Mouse (Mus musculus) adrenal gland, adult (tissue): ENCODE measurements around the gene Nrgn.

ENCODE experiments used
- DNase-seq, 2 experiments: peaks; one replicate each; pipeline ENCODE4 v3.0.0; 2022 to 2023; ENCODE audit warnings: low spot score in 1 of 2; ENCODE audit not compliant: inconsistent age in 2 of 2

Gene Nrgn

GRCm38 (mm10) chr9:37554838-37555748 is 2.4 kb upstream of the Nrgn start, which contains the start of gene Siae:
Gene Siae, plus strand, starts transcription at chr9:37555698.
- peak in 1 of 2 experiments; percentile 20 for DNase-seq

GRCm38 (mm10) chr9:37554279-37554678 is 1.6 kb upstream of the Nrgn start:
- DNase-seq = no peak

DNA sequence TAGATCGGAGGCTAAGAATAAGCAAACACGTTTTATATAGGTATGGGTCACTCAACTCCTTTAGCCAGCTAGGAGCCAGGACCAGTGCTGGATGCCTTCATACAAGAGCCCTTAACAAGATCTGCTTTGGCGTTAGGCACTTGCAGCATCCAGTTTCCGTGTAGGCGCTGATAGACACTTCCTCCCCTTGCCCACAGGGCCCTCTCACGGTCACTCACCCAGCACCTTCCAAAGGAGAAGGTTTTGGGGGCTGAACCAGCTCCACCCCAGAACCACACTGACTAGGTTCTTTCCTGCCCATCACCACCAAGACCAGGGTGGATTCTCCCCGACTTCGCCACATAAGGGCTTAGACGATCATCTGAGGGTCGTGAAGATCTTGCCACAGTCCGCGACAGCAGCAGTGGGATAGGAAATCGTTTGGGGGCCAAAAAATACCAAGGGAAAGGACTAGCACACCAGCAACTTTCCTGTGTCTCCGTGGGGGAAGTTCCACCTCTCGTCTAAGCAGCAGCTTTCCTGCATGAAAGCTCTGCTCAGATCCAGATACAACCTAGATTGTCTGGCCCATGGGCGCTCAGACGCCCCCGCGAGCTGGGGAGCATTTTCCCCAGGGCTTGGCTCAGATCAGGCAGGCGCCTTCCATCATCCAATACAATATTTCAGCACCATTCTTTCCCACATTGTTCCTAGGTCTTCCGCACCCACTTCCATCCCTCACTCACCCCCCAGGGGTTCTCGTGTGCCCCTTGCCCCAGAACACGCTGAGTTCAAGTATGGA is 763 bp downstream of the Nrgn start:
- no peak for DNase-seq

- no peak for DNase-seq
Observed at GRCm38 (mm10) chr9:37550435-37550834, 2.3 kb downstream of the Nrgn start.

GRCm38 (mm10) chr9:37546889-37547288 is 5.8 kb downstream of the Nrgn start:
- peak in 1 of 2 experiments; percentile 48 for DNase-seq

- DNase-seq = peak in 1 of 2 experiments; percentile 18
Observed at GRCm38 (mm10) chr9:37545847-37546452, 6.8 kb downstream of the Nrgn start.

DNA sequence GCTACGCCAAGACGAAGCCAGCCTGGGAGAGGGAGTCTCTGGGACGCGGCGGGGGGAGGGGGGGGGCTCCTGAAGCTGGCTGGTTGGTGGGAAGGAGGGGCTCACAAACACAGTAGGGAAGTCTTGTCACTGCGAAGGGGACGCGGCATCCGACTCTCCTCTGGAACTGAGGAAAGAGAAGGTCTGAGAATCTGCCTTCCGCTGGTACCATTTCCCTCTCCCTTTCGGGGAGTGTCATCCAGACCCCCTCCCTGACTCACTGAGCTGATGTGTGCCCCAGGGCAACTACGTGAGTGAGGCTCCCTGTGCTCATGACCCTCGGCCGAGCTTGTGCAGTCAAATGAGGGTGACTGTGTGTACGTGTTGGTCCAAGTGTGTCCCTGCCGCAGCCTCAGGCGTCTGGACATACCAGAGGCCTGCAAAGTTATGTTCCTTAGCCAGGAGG is 7.5 kb downstream of the Nrgn start:
- no peak for DNase-seq

- DNase-seq = peak; percentile 82 to 92
Observed at GRCm38 (mm10) chr9:37544447-37545165, 8.1 kb downstream of the Nrgn start.

- no peak for DNase-seq
Observed at GRCm38 (mm10) chr9:37543869-37544440, 8.7 kb downstream of the Nrgn start.

GRCm38 (mm10) chr9:37541851-37542642 is 10.7 kb downstream of the Nrgn start:
- DNase-seq = peak in 1 of 2 experiments; percentile 51

- DNase-seq = peak in 1 of 2 experiments; percentile 20
Observed at GRCm38 (mm10) chr9:37540701-37541575, 11.8 kb downstream of the Nrgn start.

GRCm38 (mm10) chr9:37540226-37540625 is 12.5 kb downstream of the Nrgn start:
- DNase-seq = no peak

- no peak for DNase-seq
Observed at GRCm38 (mm10) chr9:37539170-37540025, 13.3 kb downstream of the Nrgn start, which contains the start of gene Vsig2. Gene Vsig2, plus strand, starts transcription at chr9:37539255.

DNA sequence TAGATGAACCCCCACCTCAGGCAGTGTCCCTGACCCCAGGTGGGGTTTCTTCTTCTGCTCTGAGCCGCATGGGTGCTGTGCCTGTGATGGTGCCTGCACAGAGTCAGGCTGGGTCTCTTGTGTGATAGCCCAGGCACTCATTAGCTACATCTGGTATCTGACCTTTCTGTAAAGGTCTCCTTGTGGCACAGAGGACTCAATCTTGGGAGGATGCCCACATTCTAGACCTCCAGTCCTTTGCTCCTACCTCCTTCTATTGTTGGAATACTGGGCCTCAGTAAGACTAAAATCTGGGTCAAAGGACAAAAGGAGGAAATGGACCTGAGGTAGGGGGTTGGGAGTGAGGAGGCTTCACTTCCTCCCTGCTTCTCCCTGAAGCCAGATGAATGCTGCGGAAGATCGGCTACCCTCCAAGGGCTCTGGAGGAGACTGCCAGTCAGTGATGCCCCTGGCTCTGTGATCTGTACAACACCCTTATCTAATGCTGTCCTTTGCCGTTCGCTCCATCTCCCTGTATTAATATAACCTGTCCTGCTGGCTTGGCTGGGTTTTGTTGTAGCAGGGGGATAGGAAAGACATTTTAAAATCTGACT is 14.9 kb downstream of the Nrgn start:
- DNase-seq = peak in 1 of 2 experiments; percentile 43

DNA sequence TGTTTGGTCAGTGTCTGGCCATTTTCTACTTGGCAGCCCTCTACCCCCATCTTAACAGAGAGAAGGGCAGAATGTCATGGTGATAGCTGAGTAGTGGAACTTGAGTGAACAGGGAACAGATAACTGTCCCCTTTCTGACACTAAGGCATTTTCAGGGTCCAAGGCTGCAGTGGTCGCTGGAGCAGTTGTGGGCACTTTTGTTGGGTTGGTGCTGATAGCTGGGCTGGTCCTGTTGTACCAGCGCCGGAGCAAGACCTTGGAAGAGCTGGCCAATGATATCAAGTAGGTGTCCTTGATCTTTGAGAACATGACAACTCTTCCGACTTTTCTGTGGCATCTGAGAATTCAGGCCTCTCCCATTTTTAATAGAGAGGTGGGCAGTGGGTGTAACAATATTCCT is 15.9 kb downstream of the Nrgn start:
- peak; percentile 72 to 83 for DNase-seq

DNA sequence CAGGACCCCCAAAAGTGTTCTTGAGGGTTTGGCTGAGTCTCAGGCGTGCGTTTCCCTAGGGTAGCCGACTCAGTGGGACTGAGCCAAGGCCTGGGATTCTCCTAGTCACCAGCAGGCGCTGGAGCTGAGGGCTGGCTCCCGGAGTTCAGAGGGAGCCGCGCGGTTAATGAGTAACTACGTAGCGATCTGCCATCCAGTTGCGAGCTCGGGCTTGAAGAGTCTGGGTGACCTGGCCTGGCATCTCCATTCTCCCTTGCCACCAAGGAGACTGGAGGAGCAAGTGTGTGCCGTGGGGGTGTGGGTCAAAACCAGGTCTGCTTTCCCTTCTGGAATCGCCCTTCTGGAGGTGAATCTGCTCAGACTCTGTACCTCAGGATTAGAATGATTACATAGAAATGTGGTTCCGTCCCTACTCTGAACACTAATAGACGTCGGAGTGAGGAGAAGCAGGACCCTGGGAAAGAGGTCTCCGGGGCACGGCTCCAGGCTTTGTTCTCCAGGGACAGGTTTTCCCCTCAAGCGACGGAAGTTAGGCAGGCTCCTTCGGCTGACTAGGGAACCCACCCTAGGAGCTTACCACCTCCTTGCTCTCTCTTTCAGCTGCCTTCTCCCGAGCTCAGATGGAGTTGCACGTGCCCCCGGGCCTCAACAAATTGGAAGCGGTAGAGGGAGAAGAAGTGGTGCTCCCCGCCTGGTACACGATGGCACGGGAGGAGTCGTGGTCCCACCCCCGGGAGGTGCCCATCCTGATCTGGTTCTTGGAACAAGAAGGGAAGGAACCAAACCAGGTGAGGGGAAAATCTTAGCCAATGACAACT is 21.6 kb downstream of the Nrgn start:
- DNase-seq = peak; percentile 71 to 86
